Mouse (Mus musculus): ENCODE results near the gene Ccdc18. TPM values are rescaled to one million over a fixed set of nuclear protein-coding genes. Genes with fewer than 3 reads are reported as not detected.

Gene Ccdc18
- polyA plus RNA-seq, 1 experiment, result 0.38 TPM

DNA sequence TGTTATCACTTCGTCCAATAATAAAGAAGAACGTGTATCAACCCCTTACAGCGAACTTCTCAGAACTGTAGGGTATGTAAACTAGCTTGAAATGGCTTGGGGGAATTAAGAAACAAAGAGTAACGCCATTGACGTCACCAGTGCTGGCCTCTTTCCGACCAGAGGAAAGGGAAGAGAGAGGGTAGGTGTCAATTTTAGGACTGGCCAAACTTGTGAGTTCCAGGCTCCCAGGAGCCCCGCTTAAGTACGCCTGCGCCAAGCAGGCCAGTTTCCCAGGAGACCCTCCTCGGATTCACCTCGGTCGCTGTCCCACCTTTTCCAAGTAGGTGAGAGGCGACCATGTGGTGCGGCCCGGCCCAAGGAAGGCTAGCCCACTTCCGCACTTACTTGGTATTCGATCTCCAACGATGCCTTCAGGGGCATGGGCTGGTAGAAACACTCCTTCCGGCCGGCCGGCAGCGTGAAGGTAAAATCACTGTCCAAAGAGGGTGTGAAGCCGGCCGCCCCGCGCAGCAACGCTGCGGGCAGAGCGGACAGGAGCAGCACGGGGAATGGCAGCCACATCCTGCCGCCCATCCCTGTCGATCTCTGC is 730 bp upstream of the Ccdc18 start:
- H3K27me3 ChIP-seq (ENCODE audit: control insufficient read depth, insufficient read depth, insufficient read length), result no peaks in the 10 kb centered on the region
- TF ChIP-seq MAX (IDR thresholded peaks at IDR 0.05; ENCODE audit: low read depth) (no peak), POLR2A (IDR thresholded peaks at IDR 0.05; ENCODE audit: insufficient read length, low read depth) (peak; percentile 21)
- peak overlapping the region; percentile 63 for H3K4me2 ChIP-seq (ENCODE audit: low read depth)
- H3ac ChIP-seq (ENCODE audit: control insufficient read depth, insufficient read length), result peak overlapping the region; percentile 35
- H3K79me2 ChIP-seq (ENCODE audit: control insufficient read depth, insufficient read depth), result peaks cover 25% of the 10 kb centered on the region
- H3K36me3 ChIP-seq (ENCODE audit: control insufficient read depth, insufficient read depth), result peaks cover 2% of the 10 kb centered on the region
- H3K4me3 ChIP-seq, result peak overlapping the region; percentile 76

DNA sequence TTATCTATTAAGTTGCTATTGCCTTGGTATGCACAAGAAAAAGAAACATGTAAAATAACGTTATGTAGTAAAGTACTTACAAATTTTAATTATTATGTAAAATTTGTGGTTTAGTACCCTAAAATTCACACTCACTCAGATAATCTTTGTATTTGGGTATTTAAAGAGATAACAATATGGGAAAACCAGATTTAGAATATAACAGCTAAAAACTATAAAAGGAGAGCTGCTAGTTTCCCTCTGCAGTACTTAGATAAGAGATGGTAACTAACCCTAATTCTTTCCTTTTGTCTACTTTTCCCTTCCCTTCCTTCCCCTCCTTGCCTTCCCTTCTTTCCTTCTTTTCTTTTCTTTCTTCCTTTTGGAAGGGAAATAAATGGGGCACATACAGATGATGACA is 19.9 kb downstream of the Ccdc18 start:
- Histone ChIP-seq H3K36me3 (ENCODE audit: control insufficient read depth, insufficient read depth) (no peaks in the 10 kb centered on the region), H3K27me3 (ENCODE audit: control insufficient read depth, insufficient read depth, insufficient read length) (no peaks in the 10 kb centered on the region), H3K79me2 (ENCODE audit: control insufficient read depth, insufficient read depth) (no peaks in the 10 kb centered on the region), H3K4me3 (no peak overlapping the region), H3K4me2 (ENCODE audit: low read depth) (no peak overlapping the region), H3ac (ENCODE audit: control insufficient read depth, insufficient read length) (no peak overlapping the region)
- TF ChIP-seq POLR2AphosphoS2 (IDR thresholded peaks at IDR 0.05; ENCODE audit: insufficient read length, low read depth) (no peak), REST (IDR thresholded peaks at IDR 0.05; ENCODE audit: insufficient read depth, insufficient read length) (no peak), TCF12 (IDR thresholded peaks at IDR 0.05; ENCODE audit: insufficient read depth, poor library complexity, severe bottlenecking) (no peak), MYOG (IDR thresholded peaks at IDR 0.05; ENCODE audit: control insufficient read depth in 1 of 3, insufficient read depth in 1 of 3, insufficient read length in 2 of 3, low read depth in 2 of 3) (no peak), MYOD1 (IDR thresholded peaks at IDR 0.05; ENCODE audit: control insufficient read depth in 1 of 3, insufficient read length in 2 of 3, low read depth in 2 of 3) (no peak), CEBPB (IDR thresholded peaks at IDR 0.05; ENCODE audit: insufficient read depth, poor library complexity, severe bottlenecking) (no peak), POLR2A (IDR thresholded peaks at IDR 0.05; ENCODE audit: insufficient read length, low read depth) (no peak), USF1 (IDR thresholded peaks at IDR 0.05; ENCODE audit: low read depth) (no peak), MAX (IDR thresholded peaks at IDR 0.05; ENCODE audit: low read depth) (no peak), E2F4 (IDR thresholded peaks at IDR 0.05; ENCODE audit: insufficient read depth) (no peak), SRF (IDR thresholded peaks at IDR 0.05; ENCODE audit: control insufficient read depth, insufficient read length, low read depth) (no peak), TCF3 (IDR thresholded peaks at IDR 0.05; ENCODE audit: insufficient read length, low read depth) (no peak)

DNA sequence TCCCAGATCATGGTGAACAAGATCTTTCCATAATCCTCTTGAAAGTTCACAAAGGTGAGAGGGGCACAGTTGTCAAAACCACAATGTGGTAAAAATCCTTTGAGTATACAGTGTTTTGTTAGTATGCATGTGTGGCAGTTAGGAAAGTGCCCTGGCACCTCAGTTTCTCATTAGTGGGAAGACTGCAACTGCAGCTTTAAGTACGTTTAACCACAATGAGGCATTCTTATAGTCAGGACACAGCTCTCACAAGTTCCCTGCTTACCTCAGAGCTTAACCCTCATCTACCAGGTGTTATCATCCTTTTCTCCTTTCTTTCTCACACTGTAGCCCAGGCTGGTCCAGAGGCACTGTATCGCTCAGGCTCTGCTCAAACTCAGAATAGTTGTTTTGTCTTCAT is 28.1 kb downstream of the Ccdc18 start:
- H3K79me2 ChIP-seq (ENCODE audit: control insufficient read depth, insufficient read depth), result no peaks in the 10 kb centered on the region
- H3ac ChIP-seq (ENCODE audit: control insufficient read depth, insufficient read length), result no peak overlapping the region
- no peak overlapping the region for H3K4me3 ChIP-seq
- TF ChIP-seq E2F4 (IDR thresholded peaks at IDR 0.05; ENCODE audit: insufficient read depth), result no peak
- H3K36me3 ChIP-seq (ENCODE audit: control insufficient read depth, insufficient read depth), result no peaks in the 10 kb centered on the region
- H3K4me2 ChIP-seq (ENCODE audit: low read depth), result no peak overlapping the region
- H3K27me3 ChIP-seq (ENCODE audit: control insufficient read depth, insufficient read depth, insufficient read length), result no peaks in the 10 kb centered on the region

DNA sequence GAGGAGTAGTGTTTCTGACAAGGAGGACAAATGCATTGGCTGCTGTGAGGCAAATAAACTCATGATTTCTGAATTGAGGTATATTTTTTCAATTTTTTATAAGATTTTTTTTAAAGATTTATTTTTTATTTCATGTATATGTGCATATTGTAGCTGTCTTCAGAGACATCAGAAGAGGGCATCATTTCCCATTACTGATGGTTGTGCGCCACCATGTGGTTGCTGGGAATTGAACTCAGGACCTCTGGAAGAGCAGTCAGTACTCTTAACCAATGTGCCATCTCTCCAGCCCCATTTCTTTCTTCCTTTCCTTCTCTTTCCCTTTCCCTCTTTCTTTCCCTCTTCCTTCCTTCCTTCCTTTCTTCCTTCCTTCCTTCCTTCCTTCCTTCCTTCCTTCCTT is 31.0 kb downstream of the Ccdc18 start:
- Histone ChIP-seq H3K36me3 (ENCODE audit: control insufficient read depth, insufficient read depth) (no peaks in the 10 kb centered on the region), H3ac (ENCODE audit: control insufficient read depth, insufficient read length) (no peak overlapping the region)
- TF ChIP-seq E2F4 (IDR thresholded peaks at IDR 0.05; ENCODE audit: insufficient read depth) (no peak), USF1 (IDR thresholded peaks at IDR 0.05; ENCODE audit: low read depth) (no peak), TCF3 (IDR thresholded peaks at IDR 0.05; ENCODE audit: insufficient read length, low read depth) (no peak), SRF (IDR thresholded peaks at IDR 0.05; ENCODE audit: control insufficient read depth, insufficient read length, low read depth) (no peak), TCF12 (IDR thresholded peaks at IDR 0.05; ENCODE audit: insufficient read depth, poor library complexity, severe bottlenecking) (no peak), CEBPB (IDR thresholded peaks at IDR 0.05; ENCODE audit: insufficient read depth, poor library complexity, severe bottlenecking) (no peak), POLR2AphosphoS2 (IDR thresholded peaks at IDR 0.05; ENCODE audit: insufficient read length, low read depth) (no peak), MYOD1 (IDR thresholded peaks at IDR 0.05; ENCODE audit: control insufficient read depth in 1 of 3, insufficient read length in 2 of 3, low read depth in 2 of 3) (no peak), MAX (IDR thresholded peaks at IDR 0.05; ENCODE audit: low read depth) (no peak), POLR2A (IDR thresholded peaks at IDR 0.05; ENCODE audit: insufficient read length, low read depth) (no peak), REST (IDR thresholded peaks at IDR 0.05; ENCODE audit: insufficient read depth, insufficient read length) (no peak), MYOG (IDR thresholded peaks at IDR 0.05; ENCODE audit: control insufficient read depth in 1 of 3, insufficient read depth in 1 of 3, insufficient read length in 2 of 3, low read depth in 2 of 3) (no peak)

DNA sequence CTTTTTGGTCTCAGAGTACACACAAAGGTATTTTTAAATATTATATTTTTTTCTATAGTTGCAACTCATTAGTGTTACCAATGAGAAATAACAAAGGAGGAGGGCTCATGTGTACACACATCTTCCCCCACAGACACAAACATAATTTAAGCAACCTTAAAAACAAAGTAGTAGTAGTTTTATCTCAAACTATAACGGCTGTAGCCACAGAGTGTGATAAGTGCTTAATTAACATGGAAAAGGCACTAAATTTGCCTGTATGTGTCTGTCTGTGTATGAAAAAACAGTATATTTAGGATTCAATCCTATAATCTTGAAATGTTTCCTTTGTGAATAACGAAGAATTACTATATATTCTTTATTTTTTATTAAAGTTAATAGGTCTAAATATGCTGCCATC is 51.4 kb downstream of the Ccdc18 start:
- H3ac ChIP-seq (ENCODE audit: control insufficient read depth, insufficient read length), result no peak overlapping the region
- H3K4me2 ChIP-seq (ENCODE audit: low read depth), result no peak overlapping the region
- H3K36me3 ChIP-seq (ENCODE audit: control insufficient read depth, insufficient read depth), result no peaks in the 10 kb centered on the region
- no peaks in the 10 kb centered on the region for H3K79me2 ChIP-seq (ENCODE audit: control insufficient read depth, insufficient read depth)
- H3K27me3 ChIP-seq (ENCODE audit: control insufficient read depth, insufficient read depth, insufficient read length), result no peaks in the 10 kb centered on the region
- TF ChIP-seq MYOG (IDR thresholded peaks at IDR 0.05; ENCODE audit: control insufficient read depth in 1 of 3, insufficient read depth in 1 of 3, insufficient read length in 2 of 3, low read depth in 2 of 3), result no peak
- no peak for TF ChIP-seq TCF3 (IDR thresholded peaks at IDR 0.05; ENCODE audit: insufficient read length, low read depth)
- TF ChIP-seq REST (IDR thresholded peaks at IDR 0.05; ENCODE audit: insufficient read depth, insufficient read length), result no peak
- TF ChIP-seq POLR2A (IDR thresholded peaks at IDR 0.05; ENCODE audit: insufficient read length, low read depth), result no peak
- TF ChIP-seq TCF12 (IDR thresholded peaks at IDR 0.05; ENCODE audit: insufficient read depth, poor library complexity, severe bottlenecking), result no peak
- no peak for TF ChIP-seq E2F4 (IDR thresholded peaks at IDR 0.05; ENCODE audit: insufficient read depth)
- no peak overlapping the region for H3K4me3 ChIP-seq

More for the DNA sequence above, 31.0 kb downstream of the Ccdc18 start:
- H3K4me3 ChIP-seq, result no peak overlapping the region
- no peaks in the 10 kb centered on the region for H3K79me2 ChIP-seq (ENCODE audit: control insufficient read depth, insufficient read depth)
- no peak overlapping the region for H3K4me2 ChIP-seq (ENCODE audit: low read depth)
- no peaks in the 10 kb centered on the region for H3K27me3 ChIP-seq (ENCODE audit: control insufficient read depth, insufficient read depth, insufficient read length)
